Mouse (Mus musculus) stomach, embryonic 14.5 days (tissue): ENCODE data around the gene Gga2. TPM values are rescaled to one million over a fixed set of nuclear protein-coding genes. Genes with fewer than 3 reads are reported as not detected.

Experiments
- ATAC-seq: fragments of 200-750 bp; cut with Nextera tagmentation; 2 replicates; pipeline ENCODE4 v1.8.0; 2017; ENCODE audit warnings: low read depth, moderate TSS enrichment; ENCODE audit not compliant: insufficient number of reproducible peaks, insufficient read depth, low FRiP score
- H3K27ac ChIP-seq: fragments of 300-500 bp; sonication (generic); 2 replicates; pipeline ENCODE4 v1.5.1; 2014; ENCODE audit warnings: mild to moderate bottlenecking, low read length, moderate library complexity, mixed read lengths
- H3K27me3 ChIP-seq: fragments of 300-500 bp; sonication (generic); 2 replicates; pipeline ENCODE4 v1.6.1; 2014; ENCODE audit warnings: low read length, control low read depth, mixed read lengths; ENCODE audit not compliant: control insufficient read depth, insufficient read depth
- H3K36me3 ChIP-seq: fragments of 300-500 bp; sonication (generic); 2 replicates; pipeline ENCODE4 v1.6.1; 2014; ENCODE audit warnings: mild to moderate bottlenecking, control low read depth, low read length, moderate library complexity, mixed read lengths; ENCODE audit not compliant: control insufficient read depth, insufficient read depth
- H3K4me1 ChIP-seq: fragments of 300-500 bp; sonication (generic); 2 replicates; pipeline ENCODE4 v1.6.1; 2014; ENCODE audit warnings: low read length, control low read depth, mixed read lengths; ENCODE audit not compliant: control insufficient read depth, insufficient read depth
- H3K4me2 ChIP-seq: fragments of 300-500 bp; sonication (generic); replicated peaks from 2 replicates; pipeline ENCODE4 v1.6.1; 2014; ENCODE audit warnings: low read depth, low read length, control low read depth
- H3K4me3 ChIP-seq: fragments of 300-500 bp; sonication (generic); 2 replicates; pipeline ENCODE4 v1.5.1; 2014; ENCODE audit warnings: low read depth, low read length, control low read depth
- H3K9ac ChIP-seq: fragments of 300-500 bp; sonication (generic); replicated peaks from 2 replicates; pipeline ENCODE4 v1.6.1; 2014; ENCODE audit warnings: low read depth, mild to moderate bottlenecking, control low read depth, low read length, moderate library complexity, mixed read lengths
- H3K9me3 ChIP-seq: fragments of 300-500 bp; sonication (generic); 2 replicates; pipeline ENCODE4 v1.6.1; 2016; ENCODE audit warnings: low read depth, low read length, control low read depth; ENCODE audit not compliant: control insufficient read depth
- WGBS: fragments of 180-500 bp; shearing (Covaris S2); extraction: QIAGEN DNeasy Blood & Tissue Kit; methylation state at CpG from one replicate; pipeline ENCODE4 v1.1.7; 2014; 5-methylcytosine and 5-hydroxymethylcytosine counted together
- polyA plus RNA-seq: library from polyadenylated mRNA; unstranded; fragments of >200 nt; fragmentation: Nextera tagmentation; extraction: Ambion mirVana; gene quantifications from 2 replicates; pipeline ENCODE4 v1.2.1, GENCODE M21; 2014

Gene Gga2
- polyA plus RNA-seq, 1 experiment from 2014 or later, result 48.2 TPM

DNA sequence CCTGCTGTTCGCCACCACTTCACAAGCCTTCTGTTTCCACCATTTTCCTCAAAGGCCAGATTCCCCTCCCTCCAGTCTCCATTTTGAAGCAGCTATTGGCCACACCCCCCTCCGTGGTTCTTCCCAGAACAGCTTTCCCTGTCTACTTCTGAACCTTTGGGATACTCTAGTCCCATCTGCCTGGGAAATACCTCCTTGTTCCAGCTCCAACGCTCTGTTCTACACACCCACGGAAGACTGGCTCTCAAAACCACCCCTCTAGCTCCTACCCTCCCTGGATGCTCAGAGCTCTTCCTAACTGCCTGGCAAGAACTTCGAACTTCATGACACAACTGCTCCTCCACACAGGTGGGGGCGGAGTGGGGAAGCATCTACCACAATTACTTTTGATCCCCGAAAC lies 2.0 kb downstream of the Gga2 start:
- Histone ChIP-seq H3K4me1 (peaks cover 31% of the 10 kb centered on the region), H3K9ac (no peak overlapping the region), H3K36me3 (peaks cover 4% of the 10 kb centered on the region; the same call in 1 of the 2 replicates), H3K4me3 (no peak overlapping the region), H3K9me3 (no peaks in the 10 kb centered on the region), H3K27me3 (no peaks in the 10 kb centered on the region), H3K4me2 (peak overlapping the region; percentile 66; the same call in 1 of the 2 replicates), H3K27ac (peak overlapping the region; percentile 39; the same call in 1 of the 2 replicates)
- WGBS, result 85% methylated on average over 7 of the region's 7 CpGs
- ATAC-seq, result no peak

DNA sequence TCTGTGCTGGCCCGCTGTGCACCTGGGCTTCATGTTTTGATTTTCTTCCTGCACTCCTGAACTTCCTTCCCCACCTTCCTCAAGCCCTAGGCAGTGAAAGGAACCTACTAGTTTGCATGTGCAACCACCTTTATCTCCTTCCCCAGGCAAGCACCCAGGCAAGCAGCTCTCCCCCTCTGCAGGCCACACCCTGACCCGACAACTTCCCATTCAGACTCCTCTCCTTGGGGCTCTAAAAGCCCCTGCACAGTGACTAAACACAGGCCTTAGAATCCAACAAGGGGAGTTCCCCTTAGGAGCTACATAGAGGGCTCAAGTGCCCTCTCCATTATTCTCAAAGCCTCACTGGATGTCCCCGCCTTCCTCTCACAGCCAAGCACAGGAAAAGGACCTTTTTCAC lies 2.8 kb downstream of the Gga2 start:
- Histone ChIP-seq H3K27ac (peak overlapping the region; percentile 39; the same call in 1 of the 2 replicates), H3K4me1 (peaks cover 31% of the 10 kb centered on the region), H3K9me3 (no peaks in the 10 kb centered on the region), H3K4me3 (no peak overlapping the region), H3K36me3 (peaks cover 4% of the 10 kb centered on the region; the same call in 1 of the 2 replicates), H3K27me3 (no peaks in the 10 kb centered on the region), H3K9ac (no peak overlapping the region), H3K4me2 (peak overlapping the region; percentile 66; the same call in 1 of the 2 replicates)
- WGBS, result 55% methylated on average over 3 of the region's 3 CpGs
- ATAC-seq, result peak; percentile 54; the same call in 1 of the 2 replicates

DNA sequence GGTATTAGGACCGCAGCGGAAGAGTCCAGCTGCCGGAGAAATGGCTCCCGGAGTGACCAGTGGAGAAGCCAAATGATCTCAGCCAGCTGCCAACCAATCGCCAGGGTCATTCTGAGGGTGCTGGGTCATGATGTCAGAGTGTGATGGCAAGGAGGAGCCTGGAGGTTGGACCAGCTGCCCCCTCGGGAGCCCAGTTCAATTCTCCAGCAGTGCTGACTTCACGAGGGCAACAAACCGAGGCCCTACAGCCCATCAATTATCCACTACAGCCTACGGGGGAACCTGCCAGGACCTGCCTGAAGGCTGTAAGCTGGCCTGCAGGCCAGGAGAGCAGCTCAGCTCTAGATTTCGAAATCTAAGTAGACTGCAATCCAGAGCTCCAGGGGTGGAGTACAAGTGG lies 5.3 kb downstream of the Gga2 start:
- no peaks in the 10 kb centered on the region for H3K27me3 ChIP-seq
- H3K9ac ChIP-seq, result no peak overlapping the region
- no peak overlapping the region; the same call in 1 of the 2 replicates for H3K27ac ChIP-seq
- no peak overlapping the region for H3K4me3 ChIP-seq
- ATAC-seq, result no peak
- peaks cover 9% of the 10 kb centered on the region for H3K36me3 ChIP-seq
- 33% methylated on average over 10 of the region's 10 CpGs for WGBS
- no peaks in the 10 kb centered on the region for H3K9me3 ChIP-seq
- no peak overlapping the region for H3K4me2 ChIP-seq
- peaks cover 31% of the 10 kb centered on the region for H3K4me1 ChIP-seq

DNA sequence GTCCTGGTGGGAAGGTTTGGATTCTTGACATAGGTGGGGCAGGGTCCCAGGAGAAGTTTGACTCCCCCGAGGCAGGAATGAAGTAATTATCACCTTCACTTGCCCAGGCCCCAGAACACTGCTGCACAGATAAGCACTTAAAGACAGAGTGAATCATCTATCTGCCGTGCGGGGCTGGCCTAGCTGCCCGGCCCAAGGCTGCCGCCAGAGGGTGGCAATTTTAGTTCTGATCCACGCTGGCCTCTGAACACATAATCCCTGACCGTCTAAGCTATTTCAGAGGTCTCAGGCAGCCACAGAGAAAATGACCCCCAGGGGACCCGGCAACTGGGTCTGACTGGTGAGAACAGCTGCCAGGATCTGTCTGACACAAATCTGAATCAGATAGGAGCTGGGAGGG lies 5.9 kb downstream of the Gga2 start:
- peak overlapping the region; percentile 1; the same call in 1 of the 2 replicates for H3K27ac ChIP-seq
- H3K36me3 ChIP-seq, result peaks cover 10% of the 10 kb centered on the region
- H3K4me3 ChIP-seq, result no peak overlapping the region
- WGBS, result 18% methylated on average over 8 of the region's 8 CpGs
- H3K4me1 ChIP-seq, result peaks cover 30% of the 10 kb centered on the region
- no peak overlapping the region for H3K9ac ChIP-seq
- no peak for ATAC-seq
- H3K9me3 ChIP-seq, result no peaks in the 10 kb centered on the region
- no peaks in the 10 kb centered on the region for H3K27me3 ChIP-seq
- no peak overlapping the region; the same call in 1 of the 2 replicates for H3K4me2 ChIP-seq

DNA sequence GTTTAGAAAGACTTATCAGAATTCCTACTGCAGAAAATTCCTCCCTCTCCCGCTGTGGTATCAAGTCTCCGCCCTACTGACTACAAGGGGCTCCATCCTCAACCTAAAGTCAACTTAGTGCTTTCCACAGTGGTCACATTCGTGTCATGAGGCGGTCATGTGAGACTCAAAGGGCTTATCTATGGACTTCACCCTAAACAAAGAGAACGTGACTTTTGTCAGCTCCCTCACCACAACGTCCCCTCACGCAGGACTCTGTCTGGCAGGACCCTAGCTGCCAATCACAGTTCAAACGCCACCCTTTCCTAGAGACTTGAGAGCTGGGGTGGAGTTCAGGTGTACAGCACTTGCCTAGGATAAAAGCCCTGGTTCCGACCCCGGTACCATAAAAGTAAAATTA lies 8.1 kb downstream of the Gga2 start:
- Histone ChIP-seq H3K4me2 (no peak overlapping the region), H3K27me3 (no peaks in the 10 kb centered on the region), H3K4me3 (no peak overlapping the region), H3K9ac (no peak overlapping the region), H3K4me1 (peaks cover 16% of the 10 kb centered on the region), H3K9me3 (no peaks in the 10 kb centered on the region), H3K27ac (no peak overlapping the region), H3K36me3 (peaks cover 24% of the 10 kb centered on the region)
- WGBS, result 71% methylated on average over 10 of the region's 10 CpGs
- ATAC-seq, result peak; percentile 66

DNA sequence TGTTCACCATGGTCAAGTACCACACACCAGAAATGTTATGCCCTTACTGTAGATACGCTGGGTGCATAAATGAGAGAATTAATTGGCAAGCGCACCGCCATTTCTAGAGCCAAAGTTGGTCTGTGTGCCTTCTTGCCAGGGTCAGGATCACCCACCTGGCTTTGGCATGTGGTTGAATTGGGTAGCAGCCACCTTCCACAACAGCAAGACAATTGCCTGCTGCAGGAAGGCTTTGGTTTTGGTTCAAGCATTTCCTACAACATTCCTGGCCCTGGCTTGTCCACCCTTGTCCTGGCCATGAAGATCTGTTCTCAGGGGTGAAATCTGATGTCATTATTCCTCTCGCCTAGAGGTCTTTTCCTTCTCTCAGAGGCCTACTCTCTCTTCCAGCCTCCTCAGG lies 8.7 kb downstream of the Gga2 start:
- H3K4me3 ChIP-seq, result no peak overlapping the region
- no peak overlapping the region for H3K27ac ChIP-seq
- peaks cover 16% of the 10 kb centered on the region for H3K4me1 ChIP-seq
- no peak for ATAC-seq
- peaks cover 29% of the 10 kb centered on the region for H3K36me3 ChIP-seq
- H3K9ac ChIP-seq, result no peak overlapping the region
- H3K9me3 ChIP-seq, result no peaks in the 10 kb centered on the region
- 94% methylated on average over 4 of the region's 4 CpGs for WGBS
- no peak overlapping the region for H3K4me2 ChIP-seq
- no peaks in the 10 kb centered on the region for H3K27me3 ChIP-seq

DNA sequence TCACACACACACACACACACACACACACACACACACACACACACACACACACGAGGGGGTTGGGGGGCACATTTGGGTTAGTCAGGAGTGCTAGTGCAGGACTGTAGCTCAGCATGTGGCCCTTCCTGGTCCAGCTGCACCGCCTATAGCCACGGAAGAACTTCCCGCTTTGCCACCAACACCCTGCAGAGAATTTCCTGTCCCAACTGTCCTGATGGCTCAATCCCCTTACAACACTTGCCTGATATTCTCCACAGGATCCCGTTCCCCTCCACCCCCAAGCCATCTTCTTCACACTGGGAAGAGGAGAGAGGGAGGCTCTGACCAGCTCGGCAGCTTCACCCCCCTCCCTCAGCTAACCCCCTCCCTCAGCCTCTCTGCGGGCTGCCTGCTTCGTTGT lies 20.6 kb downstream of the Gga2 start:
- no peak overlapping the region for H3K4me2 ChIP-seq
- 79% methylated on average over 8 of the region's 8 CpGs for WGBS
- no peaks in the 10 kb centered on the region for H3K4me1 ChIP-seq
- no peak overlapping the region for H3K4me3 ChIP-seq
- no peak overlapping the region for H3K9ac ChIP-seq
- H3K9me3 ChIP-seq, result no peaks in the 10 kb centered on the region
- no peak overlapping the region for H3K27ac ChIP-seq
- no peaks in the 10 kb centered on the region for H3K27me3 ChIP-seq
- H3K36me3 ChIP-seq, result peaks cover 58% of the 10 kb centered on the region
- no peak for ATAC-seq

DNA sequence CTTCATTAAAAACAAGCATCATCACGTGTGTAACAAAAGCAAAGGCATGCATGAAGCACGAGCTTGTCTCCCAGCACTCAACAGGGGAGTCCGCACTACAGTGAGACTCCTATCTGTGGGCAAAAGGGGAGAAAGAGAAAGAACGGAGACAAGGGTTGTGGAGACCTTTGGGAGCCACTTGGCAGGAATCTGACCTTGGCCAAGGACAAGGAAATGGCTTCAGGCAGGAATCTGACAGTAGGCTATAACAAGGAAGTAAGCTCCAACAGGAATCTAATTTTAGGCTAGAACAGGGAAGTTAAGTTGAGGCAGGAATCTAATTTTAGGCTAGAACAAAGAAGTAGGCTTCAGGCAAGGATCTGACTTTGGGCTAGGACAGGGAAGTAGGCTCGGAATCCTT lies 25.1 kb downstream of the Gga2 start:
- WGBS, result 91% methylated on average over 5 of the region's 5 CpGs
- Histone ChIP-seq H3K4me1 (no peaks in the 10 kb centered on the region), H3K4me2 (no peak overlapping the region), H3K4me3 (no peak overlapping the region), H3K36me3 (peaks cover 61% of the 10 kb centered on the region), H3K9ac (no peak overlapping the region), H3K27me3 (no peaks in the 10 kb centered on the region), H3K9me3 (no peaks in the 10 kb centered on the region), H3K27ac (no peak overlapping the region)
- ATAC-seq, result no peak

DNA sequence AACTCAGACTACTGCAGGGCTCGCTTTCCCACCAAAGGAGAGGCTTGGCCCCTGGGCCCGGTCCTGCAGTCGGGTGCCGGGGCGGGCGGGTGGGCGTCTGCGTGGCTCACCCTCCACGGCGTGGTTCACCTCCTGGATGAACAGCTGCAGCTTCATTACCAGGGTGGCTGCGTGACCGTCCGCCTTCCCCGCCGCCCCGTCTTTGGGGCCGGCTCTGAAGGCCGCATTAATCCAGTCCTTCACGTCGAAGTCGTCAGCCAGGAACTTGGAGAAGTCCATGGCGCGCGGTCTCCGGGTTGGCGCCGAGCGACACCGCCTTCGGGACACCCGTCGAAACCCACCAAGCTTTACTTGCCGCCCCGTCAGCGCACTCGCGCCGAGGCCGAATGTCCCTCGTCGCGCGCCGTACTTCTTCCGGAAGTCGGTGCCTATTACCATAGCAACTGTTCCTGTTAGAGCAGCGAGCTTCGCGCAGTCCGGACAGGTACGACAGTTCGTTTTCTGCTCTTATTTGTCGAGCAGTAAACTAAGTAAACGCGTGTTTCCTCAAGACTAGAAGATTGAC lies 39.6 kb downstream of the Gga2 start, which contains the start of gene Cog7:
Gene Cog7, minus strand, starts transcription at position 405 of the 565 bp plus-strand sequence.
- peak; percentile 86 for ATAC-seq
- peak within 1 kb of the TSS; percentile 74 for H3K9ac ChIP-seq
- WGBS, result under 1% methylated on average over 55 of the region's 55 CpGs
- no peak within 1 kb of the TSS for H3K27ac ChIP-seq
- peak within 1 kb of the TSS; percentile 52 for H3K4me2 ChIP-seq
- H3K4me1 ChIP-seq, result no peaks in the 10 kb centered on the region
- H3K4me3 ChIP-seq, result peak within 1 kb of the TSS; percentile 74
- H3K27me3 ChIP-seq, result no peaks in the 10 kb centered on the region
- H3K36me3 ChIP-seq, result peaks cover 7% of the 10 kb centered on the region; the same call in 1 of the 2 replicates
- no peaks in the 10 kb centered on the region for H3K9me3 ChIP-seq
